Mouse (Mus musculus) granulocyte monocyte progenitor cell, adult 5-6 weeks (primary cell): ENCODE results near the gene Vopp1. TPM values are rescaled to one million over a fixed set of nuclear protein-coding genes. Genes with fewer than 3 reads are reported as not detected.
A peak's percentile ranks its signal among the peaks of the same experiment; 100 is the strongest.

ENCODE experiments used
- ATAC-seq: replicated peaks from 2 replicates; pipeline ENCODE4 v1.8.0; 2016; ENCODE audit warnings: mild to moderate bottlenecking, moderate TSS enrichment, inconsistent platforms; ENCODE audit not compliant: poor library complexity, severe bottlenecking
- total RNA-seq, 2 experiments: library from RNA; stranded (forward) in 1 of 2; stranded (reverse) in 1 of 2; fragments of 200-712, 200-1000 nt in 1 of 2; fragments of >200 nt in 1 of 2; fragmentation: Nextera tagmentation in 1 of 2; gene quantifications; 2 replicates each; pipeline ENCODE4 v1.2.3; 2014 to 2017

Vopp1 gene
- total RNA-seq, 2 experiments from 2014 or later: 10.1 to 12.0 TPM

DNA sequence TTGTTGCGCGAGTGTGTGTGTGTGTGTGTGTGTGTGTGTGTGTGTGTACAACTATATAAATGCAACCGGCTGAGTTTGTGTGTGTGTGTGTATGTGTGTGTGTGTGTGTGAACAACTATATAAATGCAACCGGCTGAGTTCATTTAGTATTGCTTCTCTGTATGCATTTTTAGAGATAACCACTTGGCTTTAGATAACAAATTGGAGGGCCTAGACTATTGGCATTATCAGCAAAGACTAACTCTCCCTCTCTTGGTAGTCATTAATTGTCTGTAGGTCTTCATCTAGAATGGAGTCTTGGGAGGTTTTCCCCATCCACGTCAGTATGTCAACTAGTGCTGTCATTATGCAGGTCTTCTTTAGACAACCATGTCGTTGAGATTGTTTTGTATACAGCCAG is 37.6 kb downstream of the Vopp1 start:
- no peak for ATAC-seq

DNA sequence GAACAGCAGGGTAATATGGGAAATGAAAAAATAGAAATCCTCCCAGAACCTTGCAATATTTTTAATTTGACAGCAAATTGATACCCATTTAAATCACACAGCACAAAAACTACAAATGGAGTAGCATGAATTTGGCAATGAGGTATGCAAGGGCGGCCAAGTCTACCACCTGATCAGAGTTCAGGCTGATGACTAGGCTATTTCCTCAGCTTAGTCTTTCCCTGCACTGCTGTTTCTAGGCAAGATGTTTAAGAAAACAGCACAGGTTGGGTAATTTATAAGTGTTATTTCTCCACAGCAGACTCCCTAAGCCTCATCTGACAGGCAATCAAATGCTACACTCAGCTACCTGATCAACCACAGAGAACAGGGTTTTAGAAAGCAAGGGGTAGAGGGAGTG is 40.7 kb downstream of the Vopp1 start:
- ATAC-seq: peak; percentile 30

DNA sequence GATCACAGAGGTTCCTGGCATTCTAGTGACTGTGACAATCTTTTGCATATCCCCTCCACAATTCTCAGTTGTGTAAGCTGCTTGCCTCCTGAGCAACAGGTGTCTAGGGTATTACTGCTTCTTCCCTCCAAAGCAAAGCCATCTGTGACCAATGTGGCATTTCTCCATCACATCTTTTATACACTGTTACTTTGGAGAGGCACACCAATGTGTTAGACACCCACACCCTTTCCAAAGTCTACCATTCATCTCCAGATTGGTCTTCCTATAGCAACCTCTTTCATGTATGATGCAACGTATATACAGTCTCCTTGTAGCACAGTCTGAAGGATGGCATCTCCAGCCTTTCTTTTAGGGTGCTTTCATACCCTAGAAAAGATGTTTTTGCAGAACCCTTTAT is 42.3 kb downstream of the Vopp1 start:
- no peak for ATAC-seq

DNA sequence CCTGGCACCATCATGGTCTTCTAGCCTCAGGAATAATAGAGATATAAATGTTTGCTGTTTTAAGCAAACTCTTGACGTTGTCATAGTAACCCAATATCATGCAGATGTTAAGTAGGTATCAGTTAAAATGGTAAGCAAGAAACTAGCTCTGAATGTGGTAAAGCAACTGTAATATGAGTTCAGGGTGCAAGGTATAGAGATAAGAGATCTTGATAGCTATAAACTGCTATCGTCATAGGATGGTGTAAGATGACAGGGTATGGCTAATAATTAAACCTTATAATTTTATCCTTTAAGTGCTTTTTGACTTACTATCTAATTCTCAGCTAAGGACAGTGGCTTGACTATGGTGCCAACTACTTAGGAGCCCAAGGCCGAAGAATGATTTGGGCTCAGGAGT is 44.6 kb downstream of the Vopp1 start:
- no peak for ATAC-seq

DNA sequence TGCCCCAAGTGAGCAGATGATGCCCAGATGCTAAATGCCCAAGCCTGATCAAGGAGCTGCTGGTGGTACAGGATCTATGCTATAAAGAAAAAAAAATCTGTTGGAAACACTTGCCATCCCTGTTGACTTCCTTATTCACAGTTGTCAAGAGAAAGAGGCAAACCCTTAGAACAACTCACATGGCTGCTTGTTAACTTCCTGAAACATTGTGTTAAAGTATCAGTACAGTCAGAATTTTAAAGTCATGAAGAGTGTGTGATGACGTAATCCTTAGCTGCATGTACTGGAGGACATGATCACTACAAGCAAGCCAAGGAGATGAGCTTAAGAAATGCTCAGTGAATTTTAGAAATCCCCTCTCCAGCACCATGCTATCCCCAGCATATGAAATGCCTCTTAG is 51.2 kb downstream of the Vopp1 start:
- peak; percentile 20 for ATAC-seq

DNA sequence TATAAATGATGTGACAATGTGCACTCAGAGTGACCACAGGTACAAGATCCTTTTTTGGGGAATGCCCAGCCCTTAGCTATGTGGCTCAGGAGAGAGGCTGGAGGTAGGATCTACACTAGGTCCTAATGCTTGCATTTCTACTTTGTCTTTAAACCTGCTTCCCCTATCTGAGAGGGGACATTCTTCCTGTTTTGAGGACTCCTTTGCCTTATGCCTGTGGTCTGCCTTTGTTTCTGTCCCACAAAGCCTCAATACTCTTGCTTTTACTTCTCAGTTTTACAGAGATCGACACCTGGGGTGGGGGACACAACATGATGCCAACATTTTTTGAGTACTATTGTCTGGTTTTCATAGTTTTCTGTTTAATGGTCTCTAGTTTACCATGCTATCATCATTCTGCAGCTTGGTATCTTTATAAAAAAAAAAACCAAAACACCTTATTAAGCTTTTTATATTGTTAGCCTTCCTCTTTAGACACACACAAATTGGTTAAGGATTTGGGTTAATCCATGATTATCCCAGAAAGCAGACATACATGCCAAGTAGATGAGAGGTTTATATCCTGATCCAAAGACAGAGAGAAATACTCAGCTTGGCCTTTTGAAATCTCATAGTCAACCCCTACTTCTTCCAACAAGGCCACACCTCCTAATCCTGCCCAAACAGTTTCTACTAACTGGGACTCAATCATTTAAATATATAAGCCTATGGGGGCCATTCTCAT is 54.3 kb downstream of the Vopp1 start:
- ATAC-seq: peak; percentile 50

DNA sequence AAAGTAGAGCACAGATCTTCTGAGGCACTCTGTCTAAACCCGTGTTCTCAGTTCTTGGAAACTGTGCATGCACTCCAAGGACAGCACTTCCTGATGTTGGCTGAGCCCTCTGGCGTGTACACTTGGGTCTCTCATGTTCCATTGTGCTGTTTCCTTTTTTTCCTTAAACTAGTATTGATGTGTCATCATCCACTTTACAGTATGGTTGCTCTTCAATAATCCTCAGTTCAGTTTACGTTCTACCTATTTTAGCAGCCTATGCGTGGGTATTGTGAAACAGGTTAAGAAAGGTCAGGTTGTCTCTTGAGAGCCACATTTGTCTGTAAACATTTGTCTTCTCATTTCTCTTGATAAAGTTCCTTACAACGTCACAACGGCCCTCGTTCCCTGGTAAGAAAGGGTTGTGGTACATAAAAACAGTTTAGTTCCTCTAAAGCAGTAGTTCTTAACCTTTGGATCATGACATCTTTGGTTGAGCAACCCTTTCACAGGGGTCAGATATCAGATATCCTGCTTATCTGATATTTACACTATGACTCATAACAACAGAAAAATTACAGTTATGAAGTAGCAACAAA is 55.9 kb downstream of the Vopp1 start:
- peak; percentile 55 for ATAC-seq

DNA sequence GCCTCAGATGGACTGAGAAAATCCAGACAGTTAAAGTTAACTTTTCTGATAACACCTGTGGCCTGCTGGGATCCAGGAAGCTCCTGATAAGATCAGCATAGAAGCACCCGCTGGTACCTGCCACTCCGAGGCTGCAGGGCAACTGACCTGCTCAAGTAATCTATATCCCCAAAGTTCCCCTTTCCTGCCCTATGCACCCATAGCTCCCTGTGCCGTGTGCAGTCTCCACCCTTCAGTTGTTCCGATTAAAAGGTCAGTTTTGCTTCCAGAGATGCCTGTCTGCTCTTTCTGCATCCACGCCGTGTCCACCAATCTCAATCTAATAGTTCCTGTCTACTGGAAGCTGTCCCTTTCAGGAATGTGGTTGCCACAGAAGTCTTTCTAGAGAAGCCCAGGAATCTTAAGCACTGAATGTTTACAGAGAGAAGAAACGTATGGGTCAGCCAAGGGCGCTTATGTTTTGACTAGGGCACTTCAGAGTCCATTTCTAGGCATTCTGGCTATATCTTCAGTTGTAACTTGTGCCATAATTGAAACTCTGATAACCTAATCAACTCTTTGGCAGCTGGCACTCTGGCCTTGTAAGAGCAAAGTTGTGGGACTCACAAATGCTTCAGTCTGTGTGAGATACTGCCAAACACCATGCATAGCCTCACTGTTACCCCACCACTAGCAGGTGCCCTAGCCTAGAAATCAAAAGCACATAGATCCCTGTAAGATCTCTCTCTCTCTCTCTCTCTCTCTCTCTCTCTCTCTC is 57.7 kb downstream of the Vopp1 start:
- ATAC-seq: no peak

DNA sequence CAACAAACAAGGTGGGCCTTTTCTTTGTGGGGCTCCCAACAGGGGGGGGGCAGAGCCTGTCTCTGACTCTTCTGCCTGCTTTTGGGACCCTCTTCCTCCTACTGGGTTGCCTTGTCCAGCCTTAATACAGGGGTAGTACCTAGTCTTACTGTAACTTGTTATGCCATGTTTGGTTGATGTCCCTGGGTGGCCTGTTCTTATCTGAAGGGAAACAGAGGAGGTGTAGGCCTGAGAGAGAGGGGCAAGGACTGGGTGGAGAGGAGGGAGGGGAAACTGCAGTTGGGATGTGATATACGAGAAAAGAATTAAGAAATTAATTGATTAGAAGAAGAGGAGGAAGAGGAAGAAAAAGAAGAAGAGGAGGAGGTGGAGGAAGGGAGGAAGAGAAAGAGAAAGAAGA is 58.7 kb downstream of the Vopp1 start:
- no peak for ATAC-seq

DNA sequence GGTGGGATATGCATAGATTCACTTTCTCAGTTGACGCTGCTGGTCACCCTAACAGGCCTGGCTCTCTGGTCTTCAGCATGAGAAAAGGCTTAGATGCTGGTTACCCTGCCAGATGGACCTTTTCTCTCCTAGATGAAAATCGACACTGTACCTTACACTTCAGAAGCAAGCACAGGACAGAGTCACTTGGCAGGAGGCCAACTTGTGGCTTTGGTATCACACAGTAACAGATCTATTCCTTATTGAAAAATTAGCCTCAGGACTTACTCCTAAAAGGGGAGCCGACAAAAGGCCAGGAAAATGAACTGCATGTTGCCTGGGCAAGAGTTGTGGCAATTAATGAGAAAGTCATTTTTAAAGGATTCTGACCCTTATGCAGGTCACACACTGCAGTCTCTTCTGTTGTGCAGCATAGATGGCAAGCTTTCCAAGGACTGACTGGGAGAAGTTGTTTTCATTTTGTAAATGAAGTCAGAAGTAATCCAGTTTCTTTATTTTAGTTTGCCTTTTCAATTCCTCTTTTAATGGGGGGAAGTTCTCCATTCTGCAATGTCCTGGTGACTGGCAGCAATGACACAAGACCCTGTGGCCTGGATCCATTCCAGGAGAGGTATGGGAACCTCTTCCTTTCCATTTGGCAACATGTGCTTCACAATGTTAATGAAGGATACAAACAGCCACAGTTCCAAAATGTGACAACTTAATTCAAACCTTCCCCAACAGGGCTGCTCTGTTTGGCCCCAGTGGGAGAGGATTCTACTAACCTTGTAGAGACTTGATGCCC is 59.7 kb downstream of the Vopp1 start:
- ATAC-seq: peak; percentile 76

DNA sequence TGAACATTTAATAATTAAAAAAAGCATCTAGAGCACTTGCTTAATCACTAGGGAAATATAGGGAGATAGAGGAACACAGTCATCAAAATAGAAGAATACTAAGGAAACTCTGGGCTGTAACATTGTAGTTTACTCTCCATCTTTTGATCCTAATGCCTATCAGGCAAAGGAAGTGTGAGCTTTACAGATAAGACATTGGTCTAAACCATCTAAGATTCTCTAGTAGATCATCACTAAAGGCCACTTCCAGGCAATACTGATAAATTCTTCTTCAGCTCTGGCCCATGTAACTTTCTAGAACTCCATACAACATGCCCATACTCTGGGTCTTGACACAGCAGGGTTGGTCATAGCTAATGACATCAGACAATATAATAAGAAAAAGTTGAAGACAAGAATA is 61.9 kb downstream of the Vopp1 start:
- no peak for ATAC-seq

DNA sequence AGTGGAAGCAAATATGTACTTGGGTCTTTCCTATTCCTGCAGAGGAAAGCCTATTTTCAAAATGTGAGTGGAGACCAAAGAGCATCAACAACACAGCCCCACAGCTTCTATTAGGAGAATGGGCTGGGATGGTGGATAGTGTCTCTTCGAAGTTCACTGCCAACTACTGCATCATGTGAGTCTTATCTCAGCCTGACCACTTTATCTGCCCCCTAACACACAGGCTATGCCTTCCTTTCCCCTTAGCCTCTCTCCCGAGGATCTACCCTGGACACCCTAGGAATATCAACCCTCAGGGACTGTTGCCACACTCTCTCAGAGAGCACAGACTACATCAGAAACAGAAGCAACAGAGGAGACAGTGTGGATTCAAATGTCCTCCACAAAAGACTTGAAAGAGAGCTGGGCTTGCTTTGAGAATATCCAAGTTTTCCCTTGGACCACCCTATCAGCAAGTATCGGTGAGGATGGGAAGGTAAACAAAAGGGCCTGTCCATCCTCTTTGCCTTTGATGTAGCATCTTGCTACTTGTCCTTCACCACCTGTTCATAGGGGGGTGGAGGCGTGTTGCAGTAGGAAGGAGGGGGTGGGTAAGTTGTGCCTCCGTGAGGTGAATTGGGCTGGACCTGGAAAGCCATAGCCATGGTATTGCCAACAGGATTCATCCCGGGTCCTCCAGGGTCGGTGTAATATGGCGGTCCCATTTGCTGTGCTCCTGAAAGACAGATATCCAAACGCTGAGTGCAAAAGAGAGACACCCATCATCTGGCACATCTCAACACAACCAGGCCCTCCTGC is 70.8 kb downstream of the Vopp1 start:
- ATAC-seq: no peak

DNA sequence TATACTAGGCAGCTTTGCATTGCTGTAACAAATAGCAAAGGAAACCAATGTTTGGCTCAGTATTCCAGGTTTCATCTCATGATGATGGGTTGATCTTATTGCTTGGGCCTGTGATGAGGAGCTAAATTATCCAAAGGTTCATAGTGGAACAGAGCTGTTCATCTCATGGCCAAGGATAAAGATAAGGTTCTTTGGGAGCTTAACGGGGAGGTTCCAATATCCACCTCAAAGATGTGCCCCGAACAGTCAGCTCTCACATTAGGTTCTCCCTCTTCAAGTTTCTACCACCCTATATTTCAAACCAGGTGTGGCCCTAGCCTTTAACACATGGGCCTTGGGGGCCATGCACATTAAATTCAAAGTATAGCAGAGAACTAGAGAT is 79.2 kb downstream of the Vopp1 start:
- no peak for ATAC-seq

DNA sequence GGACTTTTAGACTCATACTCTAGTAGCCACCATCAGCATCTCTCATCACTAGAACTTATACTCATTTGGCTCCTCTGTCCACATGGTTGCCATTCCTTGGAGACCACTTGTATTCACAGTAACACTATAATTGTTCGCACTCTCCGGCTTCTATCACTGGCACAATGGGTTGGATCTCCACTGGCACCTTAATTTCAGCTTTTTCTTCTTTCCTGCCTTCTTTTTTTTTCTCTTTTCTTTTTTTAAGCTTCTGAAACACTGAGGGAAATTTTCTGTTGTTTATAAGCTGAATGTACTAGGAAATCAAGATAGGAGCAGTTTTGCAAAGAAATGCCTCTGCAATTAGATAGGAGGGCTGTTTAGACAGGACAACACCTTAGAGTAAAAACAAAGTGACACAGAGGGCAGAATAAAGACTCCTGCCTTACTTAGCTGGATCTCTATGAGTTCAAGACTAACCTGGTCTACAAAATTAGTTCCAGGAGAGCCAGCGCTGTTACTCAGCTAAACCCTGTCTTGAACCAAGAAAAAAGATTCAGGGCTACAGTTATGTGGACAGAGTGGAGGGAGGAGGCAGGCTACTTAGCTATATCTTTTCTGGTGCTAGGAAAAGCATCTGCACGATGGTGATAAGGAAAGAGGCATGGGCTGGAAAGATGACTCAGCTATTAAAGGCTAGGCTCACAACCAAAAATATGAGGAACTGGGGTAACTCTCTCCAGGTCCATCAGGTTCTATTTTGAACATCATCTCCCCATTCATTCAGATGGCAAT is 79.8 kb downstream of the Vopp1 start:
- peak; percentile 63 for ATAC-seq

DNA sequence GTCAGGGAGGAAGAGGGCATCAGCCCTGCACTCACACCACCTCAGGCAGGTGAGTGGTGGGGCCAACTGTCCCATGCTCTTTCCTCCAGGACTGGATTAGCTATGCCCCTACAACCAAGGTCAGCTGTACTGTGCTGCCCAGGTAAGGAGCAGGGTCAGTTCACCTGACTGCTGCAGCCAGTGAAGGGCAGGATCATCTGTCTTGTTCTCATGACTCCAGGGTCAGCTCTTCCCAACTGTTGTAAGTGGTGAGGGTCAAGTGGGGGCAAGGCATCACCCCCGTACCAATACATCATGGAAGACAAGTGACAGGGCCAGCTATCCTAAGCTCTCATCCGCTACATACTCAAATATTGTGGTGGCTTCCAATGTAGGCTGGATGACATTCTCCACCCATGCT is 80.8 kb downstream of the Vopp1 start:
- no peak for ATAC-seq

DNA sequence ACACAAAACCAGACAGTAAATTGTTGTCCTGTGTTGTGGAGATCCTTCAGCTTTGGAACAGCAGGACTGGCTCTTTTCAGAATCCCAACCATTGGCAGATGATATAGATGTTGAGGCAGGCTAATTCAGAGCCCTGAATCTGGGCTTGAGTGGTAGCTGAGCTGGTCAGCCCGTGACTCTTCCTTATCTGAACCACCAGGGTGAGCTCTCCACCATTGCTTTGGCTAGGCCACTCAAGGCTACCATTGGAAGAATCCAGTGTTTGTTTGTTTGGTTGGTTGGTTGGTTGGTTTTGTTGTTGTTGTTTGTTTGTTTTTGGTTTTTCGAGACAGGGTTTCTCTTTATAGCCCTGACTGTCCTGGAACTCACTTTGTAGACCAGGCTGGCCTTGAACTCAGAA is 81.6 kb downstream of the Vopp1 start:
- ATAC-seq: peak; percentile 76

DNA sequence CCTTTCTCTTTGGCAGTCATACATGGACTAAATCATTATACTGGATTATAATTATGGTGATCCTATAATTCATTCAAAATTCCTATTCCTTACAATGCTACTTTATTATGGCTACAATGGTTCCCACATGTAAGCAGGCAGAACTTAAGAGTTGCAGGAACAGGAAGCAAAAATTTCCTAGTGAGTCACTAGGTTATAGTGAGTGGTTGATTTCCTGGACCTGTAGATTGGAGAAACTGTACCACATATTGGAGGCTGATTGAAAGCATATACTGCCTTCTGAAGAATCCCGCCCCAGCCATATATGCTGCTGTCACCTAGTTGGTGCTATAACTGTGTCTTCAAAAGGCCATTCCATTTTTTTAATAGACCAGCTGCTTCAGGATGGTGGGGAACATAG is 82.2 kb downstream of the Vopp1 start:
- no peak for ATAC-seq

DNA sequence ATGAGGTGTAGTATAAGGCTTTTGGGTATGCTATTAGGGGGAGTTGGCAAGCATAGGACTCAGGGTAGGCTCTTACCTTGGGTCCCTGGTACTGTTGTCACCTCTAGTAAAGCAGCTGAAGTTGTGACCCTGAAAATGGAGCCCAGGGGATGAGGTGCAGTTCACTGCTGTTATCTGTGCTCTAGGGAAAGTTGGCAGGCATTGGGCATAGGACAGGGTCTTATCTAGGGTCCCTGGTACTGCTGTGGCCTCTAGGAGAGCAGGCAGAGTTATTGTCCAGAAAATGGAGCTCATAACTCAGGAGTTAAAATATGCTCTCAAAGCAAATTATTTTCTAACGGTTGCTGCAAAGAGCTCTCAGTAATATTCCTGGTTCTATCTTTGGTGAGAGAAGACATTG is 103.6 kb downstream of the Vopp1 start:
- no peak for ATAC-seq

DNA sequence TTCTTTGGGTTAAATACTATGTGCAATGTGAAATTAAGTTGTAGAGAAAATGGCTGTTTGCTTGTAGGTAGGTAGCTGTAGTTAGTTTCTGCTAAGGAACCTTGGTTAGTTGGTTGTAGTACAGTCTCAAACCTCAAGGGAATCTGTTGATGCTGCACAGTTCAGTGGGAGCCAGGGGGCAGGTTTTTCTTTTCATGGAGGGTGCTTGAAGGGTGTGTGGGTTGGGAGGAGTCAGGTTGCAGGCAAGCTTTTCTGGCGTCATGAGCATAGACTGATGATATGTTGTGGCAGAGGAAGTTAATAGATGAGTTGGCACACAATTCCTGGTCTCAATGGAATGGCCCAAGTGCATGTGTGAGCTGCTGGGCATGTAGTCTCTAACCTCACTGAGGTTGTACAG is 113.2 kb downstream of the Vopp1 start:
- ATAC-seq: peak; percentile 64
